In genomic region chr1:135781220-135781619, GRCm38 (mm10) we compare ENCODE assay signal across 7 mouse cellular contexts. TPM values are rescaled to one million over a fixed set of nuclear protein-coding genes. Genes with fewer than 3 reads are reported as not detected.
DNase-seq lines count a peak whose midpoint lies in the region; ATAC-seq and TF ChIP-seq lines count a peak whose summit lies in the region.

No protein-coding gene starts in this region.

- ATAC-seq in Patski = no peak
- peak; percentile 64 for ATAC-seq in hindbrain, embryonic 15.5 days (ENCODE audit: low FRiP score, low read depth)

- in situ Hi-C loops in Patski (cut with MboI; ENCODE audit: low pct_unique_long_range_greater_than_20kb) = loop anchor here (5.0 kb wide), 1 partner anchor 59 kb away; the partner anchor contains the start of gene Csrp1

- no peak overlapping the region for H3K27ac ChIP-seq in hindbrain, embryonic 15.5 days (replicated peaks)

- peak; percentile 90 for TF ChIP-seq CTCF in Patski (IDR thresholded peaks at IDR 0.05)

- no peak for DNase-seq in Patski (ENCODE audit: low read depth, low spot score)
- DNase-seq in cerebellum, adult 9-11 months = peak; percentile 34
- DNase-seq in frontal cortex, postnatal 10 days (ENCODE audit: low spot score in 2 of 2) = peak; percentile 42 to 66
- DNase-seq in layer of hippocampus, postnatal 36 days = peak; percentile 70 to 75
- DNase-seq in lung, postnatal 4 days = peak; percentile 78 to 85
- DNase-seq in right cerebral cortex, postnatal 25 days = peak; percentile 47

- no peak overlapping the region for H3K4me3 ChIP-seq in hindbrain, embryonic 15.5 days

- no peaks in the 10 kb centered on the region for H3K36me3 ChIP-seq in hindbrain, embryonic 15.5 days

- POLR2A ChIA-PET in Patski (lab: Charles Lee) = interaction anchor here (1.7 to 1.9 kb wide), 2 partner anchors 10 to 28 kb away, joined by 4 to 10 read pairs; no protein-coding TSS in a partner anchor

- no peaks in the 10 kb centered on the region for H3K9me3 ChIP-seq in hindbrain, embryonic 15.5 days

- 12% methylated on average over 13 of the region's 13 CpGs for WGBS in hindbrain, embryonic 15.5 days

- peaks cover 14% of the 10 kb centered on the region for H3K4me1 ChIP-seq in hindbrain, embryonic 15.5 days (replicated peaks)

- no peaks in the 10 kb centered on the region for H3K27me3 ChIP-seq in Patski
- no peaks in the 10 kb centered on the region for H3K27me3 ChIP-seq in hindbrain, embryonic 15.5 days

- no peak overlapping the region for H3K9ac ChIP-seq in hindbrain, embryonic 15.5 days

- CTCF ChIA-PET in Patski (lab: Charles Lee) = interaction anchor here (0.8 to 19.3 kb wide), 16 partner anchors 8 to 162 kb away, joined by 3 to 218 read pairs (median 5); partner anchors contain the start of genes Csrp1 and Phlda3

- H3K4me2 ChIP-seq in hindbrain, embryonic 15.5 days = no peak overlapping the region

RNA-seq across cellular contexts. Expression of gene Tnni1, which starts 2.0 kb away (rescaled TPM):
- 0.83 TPM for polyA plus RNA-seq in Patski (2021)
- 1.3 and 1.8 TPM in 2 replicates for polyA plus RNA-seq in hindbrain, embryonic 15.5 days (2015; fragmentation: Nextera tagmentation; extraction: Ambion mirVana)
- total RNA-seq in layer of hippocampus, postnatal 36 days (2021) = 1 to 10 TPM; 2.1 to 3.5 TPM

RNA-seq across cellular contexts. Expression of gene Phlda3, which starts 15.3 kb away (rescaled TPM):
- polyA plus RNA-seq in Patski (2021) = 104 TPM
- 34.9 and 39.9 TPM in 2 replicates for polyA plus RNA-seq in hindbrain, embryonic 15.5 days (2015; fragmentation: Nextera tagmentation; extraction: Ambion mirVana)
- 10 to 100 TPM; 14.0 to 16.6 TPM for total RNA-seq in layer of hippocampus, postnatal 36 days (2021)

RNA-seq across cellular contexts. Expression of gene Lad1, which starts 37.2 kb away (rescaled TPM):
- 138 TPM for polyA plus RNA-seq in Patski (2021)
- 0.78 and 0.80 TPM in 2 replicates for polyA plus RNA-seq in hindbrain, embryonic 15.5 days (2015; fragmentation: Nextera tagmentation; extraction: Ambion mirVana)
- under 1 TPM; 0.62 to 0.73 TPM for total RNA-seq in layer of hippocampus, postnatal 36 days (2021)

RNA-seq across cellular contexts. Expression of gene Tnnt2, which starts 54.9 kb away (rescaled TPM):
- polyA plus RNA-seq in Patski (2021) = 1.1 TPM
- 0.58 and 0.93 TPM in 2 replicates for polyA plus RNA-seq in hindbrain, embryonic 15.5 days (2015; fragmentation: Nextera tagmentation; extraction: Ambion mirVana)
- 1 to 10 TPM in 1 of 2 experiments, under 1 TPM in 1; 0.60 to 1.1 TPM for total RNA-seq in layer of hippocampus, postnatal 36 days (2021)

Comparison
In these comparisons a context has a peak if more than half of its experiments do, and no peak if none do; other contexts are left out.
1. RNA of gene Lad1, which starts 37.2 kb away (polyA plus RNA-seq): 138 TPM in Patski (single experiment); 0.78 to 0.80 TPM in hindbrain, embryonic 15.5 days; every median in the first group is over 10 times any median in the second.